Mouse (Mus musculus) C2C12 (cell line): ENCODE measurements around the gene Pdcd7.

Experiments used
- CTCF ChIP-seq: IDR thresholded peaks from one replicate; pipeline ENCODE4 v1.5.1; 2011; ENCODE audit not compliant: control insufficient read depth, insufficient read depth, insufficient read length
- MYOD1 ChIP-seq: IDR thresholded peaks from one replicate; pipeline ENCODE4 v1.6.1; 2011; ENCODE audit warnings: low read depth; ENCODE audit not compliant: control insufficient read depth, insufficient read length
- USF1 ChIP-seq: IDR thresholded peaks from one replicate; pipeline ENCODE4 v1.6.1; 2011; ENCODE audit warnings: low read depth, mild to moderate bottlenecking, control low read depth, moderate library complexity

DNA sequence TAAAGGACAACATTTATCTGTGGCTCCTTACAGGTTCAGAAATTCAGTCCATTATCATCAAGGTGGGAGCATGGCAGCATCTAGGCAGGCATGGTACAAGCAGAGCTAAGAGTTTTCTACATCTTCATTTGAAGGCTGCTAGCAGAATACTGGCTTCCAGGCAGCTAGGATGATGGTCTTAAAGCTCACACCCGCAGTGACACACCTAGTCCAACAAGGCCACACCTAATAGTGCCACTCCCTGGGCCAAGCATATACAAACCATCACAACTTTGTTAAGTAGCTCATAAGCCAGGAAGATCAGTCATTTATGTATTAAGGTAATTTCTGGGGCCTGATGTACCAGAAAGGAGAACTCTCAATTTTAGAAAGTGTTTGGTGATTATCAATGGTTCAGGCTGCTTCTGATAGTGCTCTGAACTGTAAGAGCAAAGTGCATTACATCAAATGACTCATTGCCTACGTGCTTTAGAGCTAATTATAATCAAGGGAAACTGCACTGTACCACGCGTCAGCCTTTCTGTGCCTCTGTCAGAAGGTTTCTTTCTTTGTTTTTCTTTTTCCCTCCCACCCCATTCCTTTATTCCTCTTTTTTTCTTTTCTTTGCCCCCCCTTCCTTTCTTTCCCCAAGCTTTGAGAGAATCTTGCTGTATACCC, 43.4 kb upstream of the Pdcd7 start:
- no peak for TF ChIP-seq USF1
- no peak for TF ChIP-seq MYOD1
- TF ChIP-seq CTCF = no peak
